Mouse (Mus musculus) gonadal fat pad, adult 2 months (tissue): Measurements from ENCODE around the gene Traf2. TPM values are rescaled to one million over a fixed set of nuclear protein-coding genes. Genes with fewer than 3 reads are reported as not detected.

Source experiments
- DNase-seq: peaks from one replicate; pipeline ENCODE4 v3.0.0-alpha.2; 2012; ENCODE audit warnings: low read depth
- polyA plus RNA-seq: library from polyadenylated mRNA; depleted of rRNA; stranded (reverse); fragments of >200 nt; gene quantifications from 2 replicates; pipeline ENCODE4 v1.2.3, GENCODE M21; 2012

Traf2 gene
- polyA plus RNA-seq, 1 experiment: 17.0 TPM

DNA sequence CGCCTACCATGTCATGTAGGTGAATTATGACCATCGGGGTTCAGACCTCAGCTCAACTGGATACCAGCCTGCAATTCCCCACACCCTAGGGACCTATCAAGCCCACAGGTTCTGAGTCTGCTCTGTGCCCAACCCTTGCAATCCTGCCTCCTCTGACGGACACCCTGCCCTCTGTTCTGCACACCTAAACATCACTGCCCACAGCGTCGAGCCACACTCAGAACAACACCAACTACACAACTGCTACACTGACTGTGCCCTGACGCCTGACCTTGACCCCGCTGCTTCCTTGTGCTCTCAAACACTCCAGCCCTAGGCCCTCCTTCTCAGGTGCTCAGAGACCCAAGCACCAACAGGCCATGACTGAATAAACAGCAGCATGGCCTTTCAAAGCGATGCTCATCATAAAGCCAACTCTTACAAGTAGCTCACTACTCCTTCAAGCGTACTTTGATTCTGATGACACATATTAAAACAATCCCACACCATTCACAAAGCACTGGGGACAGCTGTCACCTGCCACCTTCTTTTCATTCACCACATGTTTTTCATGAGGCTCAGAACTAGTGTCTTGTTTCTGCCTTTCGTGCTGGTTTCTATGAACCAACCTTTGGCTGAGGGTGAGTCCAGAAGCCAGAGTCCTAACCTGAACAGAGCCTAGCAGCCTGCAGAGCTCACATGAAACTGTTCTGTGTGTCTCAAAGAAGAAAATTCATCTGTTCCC is 4.9 kb downstream of the Traf2 start:
- no peak for DNase-seq

DNA sequence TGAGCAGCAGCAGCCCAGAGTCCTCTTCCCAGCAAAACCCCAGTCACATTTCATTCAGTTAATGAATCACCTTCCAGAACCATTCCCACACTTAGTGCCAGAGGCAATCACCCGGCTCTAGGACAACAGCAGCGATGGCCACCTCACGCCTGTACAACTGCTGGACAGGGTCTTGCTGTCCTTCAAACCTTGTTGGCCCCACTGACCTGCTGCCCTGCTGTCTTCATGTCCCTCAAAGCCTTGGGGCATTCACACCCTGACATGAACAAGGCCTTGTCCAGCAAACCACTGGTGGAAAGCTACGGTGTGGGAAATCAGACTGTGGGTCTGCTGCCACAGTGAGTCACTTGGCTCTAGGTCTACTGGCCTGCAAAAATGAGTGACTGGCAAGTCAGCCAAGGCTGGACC is 6.2 kb downstream of the Traf2 start:
- no peak for DNase-seq

DNA sequence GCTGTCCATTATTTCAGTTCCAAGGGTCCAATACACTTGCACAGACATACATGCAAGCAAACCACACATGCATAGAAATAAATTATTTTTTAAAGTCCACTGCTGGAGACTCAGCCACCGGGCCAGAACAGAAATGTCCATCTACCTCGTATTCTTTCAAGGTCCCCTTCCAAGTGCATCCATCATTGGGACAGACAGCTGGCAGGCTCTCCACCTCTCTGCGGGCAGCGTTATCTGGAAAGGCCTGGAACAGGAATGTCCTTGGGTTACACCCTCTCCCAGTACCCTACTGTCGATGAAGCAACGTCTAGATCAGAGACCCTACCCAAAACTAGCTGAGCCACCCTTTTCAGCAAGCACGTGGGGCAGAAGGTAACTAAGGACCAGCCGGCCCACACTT is 10.2 kb downstream of the Traf2 start:
- DNase-seq: no peak

DNA sequence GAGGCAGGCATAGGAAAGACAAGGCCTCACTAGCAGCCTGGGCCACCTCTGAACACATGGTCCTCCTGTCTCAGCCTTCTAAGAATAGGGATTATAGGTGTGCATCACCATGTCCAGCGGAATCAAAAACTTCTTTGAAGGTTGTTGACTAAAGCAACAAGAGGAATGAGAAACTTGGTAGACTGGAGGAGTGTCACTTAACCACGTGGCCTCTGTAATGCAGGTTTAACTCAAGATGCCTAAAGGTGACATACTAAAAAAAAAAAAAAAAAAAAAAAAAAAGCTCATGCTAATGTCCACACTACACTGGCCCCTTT is 11.9 kb downstream of the Traf2 start:
- DNase-seq: no peak

DNA sequence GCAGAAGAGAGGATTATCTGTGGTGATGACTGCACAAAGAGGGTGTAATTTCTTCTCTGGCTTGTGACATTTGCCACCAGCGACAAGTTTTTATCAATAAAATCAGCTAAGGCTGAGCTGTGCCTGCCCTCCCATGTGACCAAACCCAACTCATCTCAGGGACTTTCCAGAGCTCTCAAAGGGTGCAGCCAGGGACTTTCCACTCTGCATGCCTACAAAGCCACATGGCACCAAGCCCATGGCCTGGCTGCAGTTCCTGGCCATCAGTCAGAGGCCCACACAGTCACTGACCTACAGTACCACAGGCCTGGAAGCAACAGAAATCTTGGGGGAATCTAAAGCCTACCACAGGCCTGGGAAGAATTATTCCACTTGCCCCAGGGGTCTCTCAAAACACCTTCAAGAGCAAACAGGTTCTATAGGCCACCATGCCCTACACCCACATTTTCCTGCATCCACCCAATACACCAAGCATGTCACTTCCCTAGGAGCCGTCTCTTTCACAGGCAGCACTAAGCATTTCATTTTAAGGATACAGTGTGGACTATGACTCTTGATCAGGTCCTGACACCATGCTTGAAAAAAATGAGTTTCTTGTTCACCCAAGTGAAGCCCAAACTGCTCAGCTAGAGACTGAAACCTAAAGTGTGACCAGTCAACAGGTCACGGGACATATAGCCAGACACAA is 12.4 kb downstream of the Traf2 start:
- no peak for DNase-seq

DNA sequence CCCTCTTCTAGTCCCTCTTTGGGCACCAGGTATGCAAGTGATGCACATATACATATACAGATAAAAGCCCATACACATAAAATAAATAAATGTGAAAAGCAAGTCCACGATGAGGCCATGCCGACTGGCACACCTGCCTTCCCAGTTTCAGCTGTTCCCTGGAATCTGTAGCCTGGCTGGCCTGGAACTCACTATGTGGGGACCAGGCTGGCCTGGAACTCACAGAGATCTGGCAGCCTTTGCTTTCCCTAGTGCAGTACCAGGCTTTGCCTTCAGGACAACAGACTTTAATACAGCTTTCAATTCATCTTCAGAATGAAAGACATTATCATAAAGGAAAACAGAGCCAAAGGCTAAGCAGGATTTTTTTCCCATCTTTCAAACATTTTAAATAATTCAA is 13.0 kb downstream of the Traf2 start:
- DNase-seq: no peak

DNA sequence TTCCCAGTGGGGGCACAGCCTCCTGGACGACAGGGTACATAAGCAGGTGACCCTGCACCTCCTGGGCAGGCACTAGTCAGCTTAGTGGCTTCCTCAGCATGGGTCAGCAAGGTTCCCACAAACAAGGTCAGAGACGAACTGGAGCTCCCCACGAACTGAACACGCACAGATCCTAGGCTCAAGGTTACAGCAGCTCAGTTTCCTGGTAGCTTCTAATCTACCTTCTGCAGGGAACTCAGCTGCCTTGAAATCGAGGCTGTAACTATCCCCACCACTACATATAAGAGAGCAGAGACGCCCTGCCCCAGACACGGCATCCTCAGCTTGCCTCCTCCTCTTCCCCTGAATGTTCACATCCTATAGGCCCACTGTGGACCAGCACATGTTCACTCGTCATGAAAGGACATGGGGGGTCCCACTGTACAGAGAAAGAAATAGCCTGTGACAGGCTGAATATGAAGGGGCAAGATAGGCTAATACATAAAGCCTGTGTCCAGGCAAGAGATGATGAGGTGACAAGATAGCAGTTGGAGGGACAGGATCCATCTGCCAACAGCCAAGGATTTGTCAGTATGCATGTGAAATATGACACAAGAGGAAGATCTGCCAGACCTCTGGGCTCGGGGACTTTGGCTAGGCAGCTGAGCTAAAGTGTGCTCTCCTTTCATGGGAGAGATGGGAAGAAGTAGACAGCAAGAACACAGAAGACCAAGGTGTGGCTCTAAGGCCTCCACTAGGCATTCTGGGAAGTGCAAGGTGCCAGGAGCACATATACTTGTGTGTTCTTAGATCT is 20.0 kb downstream of the Traf2 start:
- DNase-seq: no peak

DNA sequence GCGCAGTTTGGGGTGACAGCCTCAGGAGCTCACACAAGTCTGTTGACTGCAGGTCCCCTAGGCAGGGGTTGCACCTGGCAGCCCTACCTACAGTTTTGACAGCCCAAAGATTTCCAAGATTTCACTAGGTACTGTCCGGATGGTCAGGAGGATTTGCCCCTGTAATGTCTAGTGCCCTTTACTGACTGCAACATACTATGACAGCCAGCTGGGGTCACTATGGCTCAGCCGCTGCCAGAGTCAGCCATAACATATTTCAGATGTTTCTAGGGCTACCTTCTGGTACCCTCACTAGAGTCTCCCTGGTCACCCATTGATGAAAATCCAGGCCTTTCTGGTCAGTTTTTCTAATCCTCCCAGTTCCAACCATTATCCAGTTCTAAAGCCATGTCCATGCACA is 36.8 kb downstream of the Traf2 start:
- no peak for DNase-seq

DNA sequence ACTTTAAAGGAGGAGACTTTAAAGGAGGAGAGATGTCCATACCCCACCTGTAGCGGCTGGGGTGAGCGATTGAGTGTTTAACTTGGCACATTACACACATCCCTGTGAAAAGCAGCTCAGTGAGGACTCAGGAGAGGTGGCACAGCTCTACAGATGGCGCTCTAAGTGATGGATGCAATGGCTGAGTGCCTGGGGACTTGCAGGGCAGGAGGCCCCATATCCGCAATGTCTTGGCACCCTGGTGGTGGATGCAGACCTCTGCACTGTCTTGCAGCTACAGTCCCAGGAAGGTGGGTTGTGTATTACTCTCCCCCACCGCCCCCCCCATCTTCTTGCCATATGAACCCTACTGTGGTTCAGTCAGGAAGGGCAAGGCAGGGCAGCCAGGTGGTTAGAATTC is 39.8 kb downstream of the Traf2 start:
- no peak for DNase-seq

DNA sequence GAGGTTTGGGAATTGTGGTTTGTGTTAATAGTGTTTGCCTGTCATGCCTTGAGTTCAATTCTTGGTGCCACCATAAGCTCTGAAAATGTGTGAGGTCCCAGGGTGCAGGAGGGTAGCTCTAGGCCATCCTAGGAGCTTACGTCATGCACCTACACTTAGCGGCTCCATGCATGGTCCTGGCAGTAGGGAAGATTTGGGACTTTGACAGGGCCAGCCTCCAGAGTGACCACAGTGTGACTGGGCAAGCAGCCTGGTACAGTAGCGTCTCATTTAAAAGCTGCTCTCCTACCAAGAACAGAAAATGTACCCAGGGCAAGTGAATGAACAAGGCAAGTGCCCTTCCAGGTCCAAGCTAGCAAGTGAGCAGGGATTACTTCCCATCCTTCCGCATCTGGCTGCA is 40.9 kb downstream of the Traf2 start:
- no peak for DNase-seq

DNA sequence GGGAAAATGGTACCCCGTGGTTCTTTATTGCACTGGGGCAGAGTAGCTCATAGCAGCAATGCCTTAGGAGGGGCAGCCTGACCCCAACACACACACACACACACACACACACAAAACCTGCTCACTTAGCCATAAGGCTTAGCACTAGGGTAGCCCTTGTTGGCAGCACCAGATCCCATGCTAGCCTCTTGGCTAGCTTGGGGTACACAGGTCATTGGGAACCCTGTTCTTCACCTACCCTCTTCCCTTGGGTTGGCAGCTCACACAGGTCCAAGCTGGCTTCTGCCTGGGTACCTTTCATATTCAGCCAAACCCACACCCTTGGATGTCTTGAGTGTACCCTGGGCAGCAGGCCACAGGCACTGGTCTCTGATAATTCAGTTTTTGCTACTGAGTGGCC is 41.7 kb downstream of the Traf2 start:
- no peak for DNase-seq

DNA sequence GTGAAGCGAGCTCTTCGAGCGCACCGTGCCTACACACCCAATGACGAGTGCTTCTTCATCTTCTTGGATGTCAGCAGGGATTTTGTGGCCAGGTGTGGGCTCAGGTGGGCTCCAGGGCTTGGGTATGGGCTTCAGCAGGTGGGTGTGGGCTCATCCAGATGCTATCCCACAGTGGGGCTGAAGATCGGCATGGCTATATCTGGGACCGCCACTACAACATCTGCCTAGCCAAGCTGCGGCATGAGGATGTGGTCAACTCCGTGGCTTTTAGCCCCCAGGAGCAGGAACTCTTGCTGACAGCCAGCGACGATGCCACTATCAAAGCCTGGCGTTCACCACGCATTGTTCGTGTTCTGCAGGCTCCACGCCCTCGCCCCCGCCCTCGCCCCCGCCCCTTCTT is 42.2 kb downstream of the Traf2 start:
- no peak for DNase-seq

DNA sequence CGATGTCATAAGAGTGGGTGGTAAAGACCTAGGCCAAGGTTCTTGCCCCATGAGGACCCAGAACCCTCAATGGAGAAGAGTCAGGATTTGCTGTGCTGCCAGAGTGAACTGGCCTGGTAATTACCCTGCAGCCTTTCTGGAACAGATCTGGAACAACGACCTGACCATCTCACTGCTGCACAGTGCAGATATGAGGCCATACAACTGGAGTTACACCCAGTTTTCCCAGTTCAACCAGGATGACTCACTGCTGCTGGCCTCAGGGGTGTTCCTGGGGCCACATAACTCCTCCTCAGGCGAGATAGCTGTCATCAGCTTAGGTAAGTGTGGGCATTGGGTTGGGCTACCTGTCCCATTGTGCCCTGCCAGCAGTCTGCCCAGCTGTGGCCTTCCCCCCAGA is 44.0 kb downstream of the Traf2 start:
- no peak for DNase-seq

DNA sequence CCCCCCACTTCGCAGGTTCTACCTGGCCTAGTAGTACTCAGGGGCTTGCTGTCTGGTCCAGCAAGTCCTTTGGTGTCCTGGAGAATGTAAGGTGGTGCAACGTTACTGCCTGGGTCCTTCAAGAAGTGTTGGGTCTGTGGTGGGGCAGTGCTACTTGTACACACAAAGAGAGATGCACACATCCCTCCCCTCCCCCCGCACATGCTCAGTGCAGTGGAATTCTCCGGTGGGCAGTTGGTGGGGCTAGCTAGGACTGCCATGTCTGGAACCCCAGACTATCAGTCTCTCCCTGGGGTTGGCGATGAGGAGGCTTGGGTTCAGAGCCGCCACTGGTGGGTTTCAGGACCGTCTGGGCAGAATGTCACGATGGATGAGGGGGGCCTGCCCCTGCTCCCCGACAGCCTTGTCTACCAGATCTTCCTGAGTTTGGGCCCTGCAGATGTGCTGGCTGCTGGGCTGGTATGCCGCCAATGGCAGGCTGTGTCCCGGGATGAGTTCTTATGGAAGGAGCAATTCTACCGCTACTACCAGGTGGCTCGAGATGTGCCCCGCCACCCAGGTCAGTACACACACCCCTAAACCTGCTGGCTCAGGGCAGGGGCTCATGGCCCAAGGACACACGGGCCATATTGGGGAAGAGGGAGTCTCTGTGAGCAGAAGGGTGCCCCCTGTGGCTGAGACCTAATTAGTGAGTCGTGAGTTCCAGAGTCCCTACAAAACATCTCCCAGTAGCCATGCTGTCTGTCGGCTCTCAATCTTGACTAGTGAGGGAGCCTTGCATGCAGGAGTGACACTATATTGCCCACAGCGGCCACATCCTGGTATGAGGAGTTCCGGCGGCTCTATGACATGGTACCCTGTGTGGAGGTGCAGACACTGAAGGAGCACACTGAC is 44.9 kb downstream of the Traf2 start, which contains the start of gene C8g:
C8g (minus strand) TSS at position 127 of the 894 bp plus-strand sequence.
- no peak for DNase-seq

DNA sequence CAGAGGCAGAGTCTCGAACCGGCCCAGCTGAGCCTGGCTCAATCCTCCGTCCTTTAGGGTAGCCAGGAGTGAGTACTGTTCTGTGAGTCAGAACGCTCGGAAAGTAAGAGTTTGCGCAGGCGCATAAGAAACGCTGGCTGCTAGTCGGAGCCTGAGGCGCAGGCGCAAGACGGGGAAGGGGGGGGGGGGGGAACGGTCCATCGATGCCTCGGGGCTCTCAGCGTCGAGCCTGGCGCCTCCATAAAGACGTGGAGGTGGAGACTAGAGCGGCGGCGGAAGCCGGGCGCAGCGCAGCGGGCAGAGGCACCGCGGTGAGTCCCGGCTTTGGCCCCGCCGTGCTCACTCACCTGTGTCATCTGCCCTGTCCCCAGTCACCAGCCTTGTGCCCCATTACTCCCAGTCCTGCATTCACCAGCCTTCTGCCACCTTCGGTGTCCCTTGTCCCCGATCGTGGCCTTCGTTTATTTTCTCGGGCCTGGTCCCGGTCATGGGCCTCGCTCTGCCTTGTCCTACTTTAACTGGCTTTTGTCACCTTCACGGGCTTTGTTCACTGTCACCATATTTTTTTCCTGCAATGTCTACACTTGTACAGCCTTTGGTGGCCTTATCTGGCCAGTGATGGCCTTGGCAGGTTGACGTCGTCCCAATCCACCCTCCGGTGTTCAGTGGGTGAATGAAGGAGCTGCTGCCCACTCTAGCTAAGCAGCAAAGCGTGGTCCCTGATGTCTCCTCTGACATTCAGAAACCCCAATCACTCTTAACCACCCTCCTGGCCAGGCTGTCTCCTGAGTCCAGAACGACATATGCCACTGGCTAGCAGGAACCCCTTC is 45.9 kb downstream of the Traf2 start, which contains the start of gene Fbxw5:
Fbxw5 (plus strand) TSS at position 175 of the 830 bp plus-strand sequence.
- DNase-seq: peak; percentile 56

DNA sequence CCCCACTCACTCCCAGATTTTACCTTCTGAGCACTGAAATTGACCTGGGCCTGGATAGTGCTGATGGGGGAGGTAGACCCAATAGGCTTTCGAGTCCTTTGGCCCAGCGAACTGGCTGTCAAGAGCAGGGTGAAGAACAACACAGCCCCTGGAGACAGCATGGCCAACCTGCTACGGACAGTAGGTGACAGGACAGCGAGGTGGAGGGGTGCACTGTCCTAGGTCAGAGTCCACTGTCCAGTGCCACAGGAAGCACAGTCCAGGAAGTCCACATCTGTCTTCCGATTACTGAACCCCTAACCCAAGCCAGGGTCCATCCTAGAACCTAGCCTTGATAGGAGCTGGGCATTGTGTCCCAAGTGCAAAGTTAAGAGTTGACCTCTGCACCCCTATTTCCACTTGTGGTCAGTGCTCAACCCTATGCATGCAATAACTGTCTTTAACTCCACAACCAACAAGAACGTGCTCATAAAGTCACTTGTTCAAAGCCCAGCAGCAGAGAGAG is 46.6 kb downstream of the Traf2 start:
- no peak for DNase-seq

DNA sequence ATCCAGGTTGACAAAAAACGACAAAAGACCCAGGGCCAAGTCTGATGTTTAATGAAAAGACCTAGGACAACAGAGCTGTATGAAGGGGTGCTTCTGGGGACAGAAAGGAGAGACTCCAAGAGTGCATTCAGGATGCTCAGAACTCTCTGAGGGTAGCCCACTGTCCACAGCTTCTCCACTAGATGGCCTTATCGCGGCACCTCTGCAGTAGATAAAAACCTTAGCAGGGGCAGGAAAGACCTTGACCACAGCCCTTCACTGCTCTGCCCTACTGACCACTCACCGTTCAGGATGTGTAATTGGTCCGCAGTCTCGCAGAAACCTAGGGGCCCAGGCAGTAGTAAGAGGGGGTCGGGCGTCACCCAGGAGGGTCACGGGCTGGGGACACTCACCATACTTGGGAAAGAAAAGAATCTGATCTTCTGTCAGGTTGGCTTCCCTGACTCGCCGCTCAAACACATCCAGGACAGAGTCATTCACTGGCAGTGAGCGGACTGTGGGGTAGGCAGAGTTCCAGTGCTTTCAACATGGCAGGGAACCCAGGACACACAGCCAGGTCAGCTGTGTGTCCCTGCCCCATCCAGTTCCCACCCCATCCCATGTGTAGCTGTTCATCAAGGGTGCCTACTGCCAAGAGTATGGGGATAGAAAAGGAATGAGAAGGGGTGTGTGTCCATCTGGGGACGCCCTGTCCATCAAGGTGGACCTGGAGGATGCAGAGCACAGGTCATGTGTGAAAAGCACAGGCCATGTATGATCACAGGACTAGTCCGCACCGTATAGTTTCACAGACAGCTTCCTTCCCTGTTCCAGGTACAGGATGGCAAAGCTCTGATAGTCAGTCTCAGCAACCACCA is 47.9 kb downstream of the Traf2 start:
- DNase-seq: no peak

DNA sequence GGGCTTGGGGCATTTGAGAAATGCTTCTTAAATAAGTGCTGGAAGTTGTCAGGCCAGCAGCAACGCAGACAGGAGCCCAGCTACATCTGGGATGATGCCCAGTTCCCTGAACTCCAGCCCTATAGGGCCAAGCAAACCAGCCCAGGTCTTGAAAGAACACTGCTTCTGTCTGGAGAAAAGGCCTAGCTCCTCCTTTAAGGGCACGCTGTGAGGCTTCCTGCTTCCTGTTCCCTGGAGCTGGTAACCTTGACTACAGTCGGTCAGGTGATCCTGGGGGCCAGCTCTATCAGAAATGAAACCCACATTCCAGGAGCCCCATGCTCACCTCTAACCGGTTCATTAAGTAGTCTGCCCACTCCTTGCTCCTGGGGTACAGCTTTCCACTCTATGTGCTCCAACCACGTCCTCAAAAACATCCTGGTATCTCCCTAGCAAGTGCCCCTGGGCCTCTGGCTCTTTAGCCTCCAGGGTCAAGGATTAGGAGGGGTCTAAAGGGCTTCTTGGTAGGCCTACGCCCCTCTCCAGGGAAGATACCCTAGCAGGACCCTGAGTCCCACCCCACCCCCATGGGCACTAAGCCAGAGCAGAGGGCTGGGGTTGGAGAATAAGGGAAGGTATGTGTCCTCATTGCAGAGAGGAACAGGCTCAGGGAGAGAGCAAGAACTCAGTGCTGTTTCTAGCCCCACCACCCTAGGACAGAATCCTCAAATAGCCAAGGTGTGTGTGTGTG is 48.7 kb downstream of the Traf2 start:
- no peak for DNase-seq

DNA sequence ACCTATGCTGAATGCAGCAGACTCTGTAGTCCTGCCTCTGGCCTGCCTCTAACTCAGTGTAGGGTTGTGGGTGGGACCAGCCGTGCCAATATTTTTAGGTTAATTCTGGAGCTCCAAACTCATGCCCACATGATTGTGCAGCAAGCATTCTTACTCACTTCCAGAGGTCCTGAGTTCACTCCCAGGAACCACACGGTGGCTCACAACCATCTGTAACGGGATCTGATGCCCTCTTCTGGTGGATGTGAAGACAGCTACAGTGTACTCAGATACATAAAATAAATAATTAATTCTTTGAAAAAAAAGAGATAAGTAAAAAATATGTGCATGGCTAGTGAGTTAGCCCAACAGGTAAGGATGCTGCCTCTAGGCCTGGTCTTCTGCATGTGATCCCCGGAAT is 50.3 kb downstream of the Traf2 start:
- DNase-seq: no peak
